Mouse (Mus musculus): ENCODE results near the gene Zfp593. TPM values are rescaled to one million over a fixed set of nuclear protein-coding genes. Genes with fewer than 3 reads are reported as not detected.
"Not testable (repeated sequence)": the region's sequence is repeated elsewhere in the genome, so short reads cannot be mapped to it uniquely, and the experiment has no call there.

The Zfp593 gene
- polyA plus RNA-seq (2017; shearing (Covaris generic)): 1 to 10 TPM; 5.1 to 6.4 TPM

- peak; percentile 95 for ATAC-seq
These were observed at the start of gene Zfp593 for GRCm38 (mm10) chr4:134245148-134245843. Gene Zfp593, minus strand, starts transcription at chr4:134245592.

- ATAC-seq: no peak
These were observed 48.3 kb upstream of the Zfp593 start for GRCm38 (mm10) chr4:134293692-134294163.

GRCm38 (mm10) chr4:134293061-134293691 is 47.8 kb upstream of the Zfp593 start:
- no peak for ATAC-seq

GRCm38 (mm10) chr4:134292067-134292466 is 46.7 kb upstream of the Zfp593 start:
- no peak for ATAC-seq

DNA sequence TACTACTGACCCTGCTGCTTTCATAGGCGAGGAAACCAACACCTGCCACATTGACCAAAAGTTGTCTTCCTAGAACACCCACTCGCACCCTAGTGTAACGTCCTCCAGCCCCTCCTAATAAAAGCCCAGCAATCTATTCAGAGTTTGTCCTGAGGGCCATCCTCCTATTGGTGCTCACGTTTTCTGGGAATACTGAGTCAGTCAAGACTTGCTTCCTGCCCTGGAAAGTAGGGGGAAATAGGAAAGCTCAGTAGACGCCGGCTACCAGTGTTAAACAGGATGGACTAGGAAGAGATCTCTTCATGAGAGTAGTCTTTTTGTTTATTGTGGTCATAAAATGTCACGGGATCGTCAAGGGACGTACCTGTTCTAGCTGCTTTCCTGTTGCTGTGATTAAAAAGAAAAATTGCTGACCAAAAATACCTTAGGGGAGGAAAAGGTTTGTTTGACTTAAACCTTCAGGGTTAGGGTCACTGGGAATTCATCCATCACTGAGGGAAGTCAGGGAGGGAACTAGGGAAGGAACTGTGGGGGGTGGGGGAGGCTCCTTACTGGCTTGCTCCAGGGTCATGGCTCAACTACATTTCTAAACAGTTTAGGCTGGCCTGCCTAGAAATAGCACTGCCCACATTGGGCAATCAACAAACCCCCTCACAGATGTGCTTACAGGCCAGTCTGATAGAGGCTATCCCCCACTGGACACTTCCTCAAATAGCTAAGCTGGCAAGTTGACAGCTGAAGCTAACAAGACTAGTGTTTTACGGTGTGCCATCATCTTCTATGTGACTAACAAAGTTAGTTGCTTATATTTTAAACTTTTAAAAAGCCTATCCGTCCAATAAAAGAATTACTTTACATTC is 43.2 kb upstream of the Zfp593 start:
- no peak for ATAC-seq

DNA sequence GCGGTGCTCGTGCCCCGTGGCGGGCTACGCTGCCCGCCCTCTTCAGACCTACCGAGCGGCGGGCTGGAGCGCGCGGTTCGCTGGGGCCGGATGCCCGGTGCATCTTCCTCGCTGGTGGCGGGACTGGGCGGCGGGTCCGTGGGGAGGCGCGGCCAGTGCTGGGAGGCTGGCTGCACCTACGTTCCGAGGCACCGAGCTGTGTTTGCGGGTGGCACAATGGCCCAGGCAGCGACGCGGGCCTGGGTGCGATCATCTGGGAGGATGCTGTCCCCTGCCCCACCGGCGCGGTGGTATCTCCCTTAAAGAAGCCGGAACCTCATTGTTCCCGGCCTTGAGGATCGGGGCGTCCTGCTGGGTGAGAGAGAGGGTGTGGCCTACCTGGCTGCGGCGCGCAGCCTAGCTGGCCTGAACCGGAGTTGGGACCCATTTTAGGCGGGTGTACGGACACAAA is 42.2 kb upstream of the Zfp593 start, which contains the start of gene Pdik1l:
TSS of gene Pdik1l (minus strand) at position 321 of the 451 bp plus-strand sequence.
- ATAC-seq: peak; percentile 76

DNA sequence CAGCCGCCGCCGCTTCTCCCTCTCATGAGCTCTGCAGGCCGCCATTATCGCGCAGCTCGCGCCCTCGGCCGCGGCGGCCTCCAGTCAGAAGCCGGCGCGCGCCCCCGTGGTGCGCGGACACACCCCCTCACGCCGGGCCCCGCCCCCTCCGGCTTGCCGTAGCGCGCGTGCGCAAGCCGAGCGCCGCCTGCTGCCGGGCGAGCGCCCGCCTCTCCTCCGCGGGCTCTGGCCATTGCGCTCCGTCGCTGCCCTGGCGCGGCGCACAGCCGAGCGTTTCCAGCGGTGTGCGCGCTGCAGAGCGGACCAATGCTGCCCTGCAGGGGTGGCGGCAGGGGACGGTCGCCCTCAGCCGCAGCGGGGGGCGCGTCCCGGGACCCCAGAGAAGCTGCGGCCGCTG is 41.8 kb upstream of the Zfp593 start:
- ATAC-seq: peak; percentile 74

DNA sequence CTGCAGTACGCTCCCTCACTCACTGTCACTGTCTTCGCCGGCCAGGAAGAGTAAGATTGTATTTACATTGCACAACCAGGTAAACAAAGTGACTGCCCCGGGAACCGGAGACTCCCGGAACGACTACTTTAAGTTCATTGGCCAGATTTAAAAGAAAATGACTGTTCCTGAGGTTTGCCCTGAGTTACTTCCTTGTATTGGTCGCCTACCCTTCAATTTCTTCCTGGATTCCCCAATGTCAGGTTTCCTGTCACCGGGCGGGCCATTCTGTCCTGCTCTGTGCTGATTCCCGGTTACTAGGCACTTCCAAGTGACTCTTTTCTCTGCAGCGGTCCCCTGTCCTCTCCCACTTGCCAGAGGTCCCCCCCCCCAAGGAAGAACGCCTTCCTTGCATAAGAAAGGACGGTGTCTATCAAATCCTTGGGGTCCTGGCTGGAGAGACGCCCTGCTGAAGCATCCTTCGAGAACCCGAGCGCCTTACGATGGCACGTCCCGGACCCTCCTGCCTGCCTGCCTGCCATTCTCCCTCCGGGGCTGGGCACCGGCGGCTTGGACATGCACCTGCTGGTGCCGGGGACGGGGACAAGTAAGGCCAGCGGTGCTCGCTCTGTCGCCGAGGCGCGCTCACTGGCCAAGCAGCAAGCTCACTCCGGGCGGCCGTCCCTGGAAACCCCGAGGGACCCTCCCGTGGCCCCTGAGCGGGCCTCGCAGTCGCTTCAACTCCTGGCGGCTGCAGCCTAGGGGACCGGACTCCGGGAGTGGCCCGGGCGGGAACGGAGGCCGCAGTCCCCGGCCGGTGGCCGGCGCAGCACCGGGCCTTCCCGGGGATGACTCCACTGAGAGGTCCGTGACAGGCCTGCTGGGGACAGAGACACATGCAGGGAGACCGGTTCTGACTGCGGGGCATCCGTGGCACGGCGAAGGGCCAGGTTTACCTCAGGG is 41.1 kb upstream of the Zfp593 start:
- no peak for ATAC-seq

- ATAC-seq: no peak
These were observed 39.5 kb upstream of the Zfp593 start for GRCm38 (mm10) chr4:134284942-134285341.

GRCm38 (mm10) chr4:134273417-134274345 is 28.3 kb upstream of the Zfp593 start:
- ATAC-seq: peak; percentile 98

DNA sequence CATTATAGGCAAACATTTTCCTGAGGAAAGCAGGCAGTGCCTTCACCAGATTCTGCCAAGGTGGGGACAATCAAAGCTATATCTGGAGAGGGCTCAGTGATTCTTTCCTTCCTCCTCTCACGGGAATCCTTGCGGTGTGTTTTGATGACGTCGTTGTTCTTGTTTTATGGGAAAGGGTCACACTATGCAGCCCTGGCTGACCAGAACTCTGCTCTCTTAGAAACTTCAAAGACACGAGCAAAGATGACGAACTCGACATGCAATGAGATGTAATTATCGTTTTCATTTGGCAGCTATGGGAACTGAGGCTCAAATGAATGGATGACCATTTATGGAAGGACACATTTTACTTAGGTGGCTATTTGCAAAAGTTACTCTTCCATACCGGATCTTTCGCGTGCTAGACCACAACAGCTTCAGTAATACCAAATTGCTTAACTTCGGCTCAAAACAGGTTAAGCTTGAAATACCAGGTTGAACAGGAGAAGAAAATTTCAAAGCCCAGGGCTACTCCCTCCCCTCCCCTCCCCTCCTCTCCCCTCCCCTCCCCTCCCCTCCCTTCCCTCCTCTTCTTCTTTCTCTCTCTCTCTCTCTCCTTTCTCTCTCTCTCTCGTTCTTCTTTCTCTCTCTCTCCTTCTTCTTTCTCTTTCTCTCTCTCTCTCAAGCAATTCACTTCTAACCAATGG is 27.5 kb upstream of the Zfp593 start:
- ATAC-seq: no peak

GRCm38 (mm10) chr4:134271979-134272378 is 26.6 kb upstream of the Zfp593 start:
- ATAC-seq: no peak

GRCm38 (mm10) chr4:134269622-134270021 is 24.2 kb upstream of the Zfp593 start:
- ATAC-seq: not testable (repeated sequence)

DNA sequence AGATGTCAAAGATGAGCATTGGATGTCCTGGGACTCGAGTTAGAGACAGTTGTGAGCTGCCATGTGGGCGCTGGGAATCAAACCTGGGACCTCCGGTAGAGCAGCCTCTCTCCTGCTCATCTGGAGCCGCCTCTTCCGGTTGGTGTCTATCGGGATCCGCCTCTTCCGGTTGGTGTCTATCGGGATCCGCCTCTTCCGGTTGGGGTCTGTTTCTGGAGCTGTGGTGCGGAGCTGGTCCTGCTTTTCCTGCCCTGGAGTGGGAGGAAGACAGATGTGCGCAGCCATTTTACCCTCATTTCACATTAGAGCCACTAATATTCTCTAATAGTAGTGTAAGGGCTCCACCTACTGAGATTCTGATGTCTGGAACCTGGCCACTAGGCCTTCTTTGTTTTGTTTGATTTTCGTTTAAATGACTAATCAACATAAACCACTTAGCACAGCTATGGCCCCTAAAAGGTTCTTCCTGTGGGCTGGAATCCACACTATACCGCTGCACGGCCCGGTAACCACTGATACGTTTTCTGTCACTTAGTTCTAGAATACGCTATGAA is 22.8 kb upstream of the Zfp593 start:
- no peak for ATAC-seq

- no peak for ATAC-seq
These were observed 20.6 kb upstream of the Zfp593 start for GRCm38 (mm10) chr4:134265860-134266585.

- ATAC-seq: no peak
These were observed 17.8 kb upstream of the Zfp593 start for GRCm38 (mm10) chr4:134263191-134263590.

DNA sequence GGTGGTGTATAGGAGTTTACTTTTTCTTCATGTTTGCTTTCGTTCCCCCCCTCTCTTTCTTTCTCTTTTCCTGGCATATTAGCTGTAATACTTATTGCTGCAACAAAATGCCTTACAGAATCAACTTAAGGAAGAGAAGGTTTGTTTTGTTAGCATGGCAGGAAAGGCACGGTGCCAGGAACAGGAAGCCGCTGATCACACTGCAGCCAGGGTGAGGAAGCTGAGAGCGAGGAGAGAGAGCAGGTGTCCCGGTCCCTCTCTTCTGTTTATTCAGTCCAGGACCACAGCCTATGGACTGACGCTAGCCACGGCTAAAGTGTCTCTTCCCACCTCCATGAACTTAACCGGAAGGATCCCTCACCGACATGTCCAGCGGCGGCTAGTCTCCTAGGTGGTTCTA is 13.0 kb upstream of the Zfp593 start:
- no peak for ATAC-seq

DNA sequence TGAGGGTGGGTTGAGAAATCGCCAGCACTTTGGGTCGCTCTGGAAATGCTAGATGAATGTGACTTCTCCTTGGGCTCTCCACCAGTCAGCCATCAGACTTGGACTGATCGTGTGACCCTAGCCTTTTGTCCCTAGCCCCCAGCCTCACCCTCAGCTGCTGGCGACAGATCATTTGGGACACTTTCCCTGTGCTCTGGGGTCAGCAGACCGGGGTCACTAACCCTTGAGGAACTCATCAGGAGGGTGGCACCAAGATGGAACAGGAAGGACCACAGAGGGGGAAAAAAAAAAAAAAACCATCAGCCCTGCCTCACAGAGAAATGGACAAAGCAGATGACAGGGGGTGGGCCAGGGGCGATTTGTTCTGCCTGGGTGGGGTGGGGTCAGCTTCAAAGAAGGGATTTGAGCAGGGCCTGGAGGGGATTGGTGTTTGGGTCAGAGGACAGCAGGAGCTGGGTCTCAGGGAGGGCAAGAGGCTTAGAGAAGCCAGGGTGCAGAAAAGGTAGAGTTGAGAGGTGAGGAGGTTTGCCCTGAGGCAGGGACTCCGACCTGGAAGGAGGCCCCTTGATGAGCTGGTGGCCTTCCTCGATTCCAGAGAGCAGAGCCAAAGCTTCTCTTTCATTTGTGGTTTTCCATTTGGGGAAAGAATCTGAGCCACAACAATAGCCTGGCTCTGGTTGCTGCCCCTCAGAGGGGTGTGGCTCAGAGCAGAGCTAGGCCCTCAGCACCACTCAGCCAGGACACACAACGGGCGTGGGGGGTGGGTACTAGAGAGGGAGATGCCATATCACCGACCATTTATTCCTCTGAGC is 12.0 kb upstream of the Zfp593 start:
- ATAC-seq: no peak
